Mouse (Mus musculus) gastrocnemius, adult 2 months (tissue): ENCODE data around the gene Dpep1. TPM values are rescaled to one million over a fixed set of nuclear protein-coding genes. Genes with fewer than 3 reads are reported as not detected.
"Not testable (repeated sequence)": the region's sequence is repeated elsewhere in the genome, so short reads cannot be mapped to it uniquely, and the experiment has no call there.

Source experiments
- DNase-seq: peaks from one replicate; pipeline ENCODE4 v3.0.0; 2022
- H3K27ac ChIP-seq: fragments of 200-600 bp; 2 replicates; pipeline ENCODE4 v1.8.1; 2022; ENCODE audit warnings: mild to moderate bottlenecking
- H3K4me3 ChIP-seq: fragments of 200-600 bp; 2 replicates; pipeline ENCODE4 v1.8.1; 2022; ENCODE audit warnings: mild to moderate bottlenecking, moderate library complexity
- CTCF ChIP-seq: fragments of 200-600 bp; IDR thresholded peaks from 2 replicates; pipeline ENCODE4 v1.8.1; 2022; ENCODE audit warnings: antibody characterized with exemption, mild to moderate bottlenecking, moderate library complexity
- intact Hi-C: fragments of 180-260 bp; cut with DNase I; formaldehyde crosslinking; loops from one replicate; pipeline ENCODE4 v1.15.1; 2025
- total RNA-seq, 2 experiments: library from RNA; stranded (reverse); gene quantifications; 2 replicates each; pipeline ENCODE4 v1.2.3; 2021

Gene Dpep1
- total RNA-seq, 2 experiments from 2014 or later, result 13.6 to 16.7 TPM

- TF ChIP-seq CTCF, result no peak
- Histone ChIP-seq H3K27ac (peak overlapping the region; percentile 63), H3K4me3 (no peak overlapping the region)
- intact Hi-C loops, result no loop called here
- DNase-seq, result peak; percentile 82
Measured at GRCm38 (mm10) chr8:123181391-123181790, 4.7 kb upstream of the Dpep1 start.

DNA sequence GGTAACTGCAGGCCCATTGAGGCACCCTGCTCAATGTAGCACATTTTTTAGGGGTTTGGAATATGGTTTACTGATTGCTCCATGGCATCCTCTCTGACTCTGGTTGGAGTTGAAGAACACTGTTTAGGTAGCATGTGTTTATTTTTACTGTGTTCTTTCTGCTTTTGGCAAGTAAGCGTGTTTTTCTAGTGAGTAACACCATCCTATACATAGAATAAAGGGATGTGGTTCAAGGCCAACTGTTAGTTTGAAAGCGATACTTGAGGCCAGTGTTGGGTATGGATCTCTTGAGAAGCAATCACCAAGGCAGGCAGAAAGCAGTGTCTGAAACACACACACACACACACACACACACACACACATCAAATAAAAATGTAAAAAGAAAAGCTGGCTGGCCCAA lies 2.0 kb downstream of the Dpep1 start:
- intact Hi-C loops, result no loop called here
- H3K4me3 ChIP-seq, result peak overlapping the region; percentile 64
- TF ChIP-seq CTCF, result no peak
- DNase-seq, result no peak
- H3K27ac ChIP-seq, result peak overlapping the region; percentile 84

DNA sequence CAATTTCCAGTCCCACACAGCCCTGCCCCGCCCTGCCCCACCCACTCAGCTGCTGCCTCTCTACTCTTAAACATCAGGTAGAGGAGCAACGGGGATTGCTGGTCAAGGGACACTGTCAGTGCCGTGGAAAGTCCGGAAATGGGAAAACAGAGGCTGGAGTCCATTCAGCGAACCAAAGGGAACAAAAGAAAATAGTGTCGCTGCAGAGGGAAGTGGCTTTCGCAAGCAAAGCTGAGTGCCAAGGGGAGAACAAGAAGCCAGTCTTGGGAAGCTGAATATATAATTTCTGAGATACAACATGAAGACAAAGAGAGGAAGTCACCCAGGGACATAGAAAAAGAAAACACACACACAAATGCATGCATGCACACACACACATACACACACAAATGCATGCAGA lies 2.8 kb downstream of the Dpep1 start:
- peak; percentile 21 for DNase-seq
- Histone ChIP-seq H3K4me3 (peak overlapping the region; percentile 64), H3K27ac (peak overlapping the region; percentile 63)
- no peak for TF ChIP-seq CTCF
- intact Hi-C loops, result no loop called here

- intact Hi-C loops, result loop anchor here (2.0 to 10.0 kb wide), 3 partner anchors 46 to 356 kb away; no protein-coding TSS in a partner anchor
- peak; percentile 68 for TF ChIP-seq CTCF
- peak overlapping the region; percentile 45 for H3K4me3 ChIP-seq
Measured at GRCm38 (mm10) chr8:123190678-123191077, 4.6 kb downstream of the Dpep1 start.

DNA sequence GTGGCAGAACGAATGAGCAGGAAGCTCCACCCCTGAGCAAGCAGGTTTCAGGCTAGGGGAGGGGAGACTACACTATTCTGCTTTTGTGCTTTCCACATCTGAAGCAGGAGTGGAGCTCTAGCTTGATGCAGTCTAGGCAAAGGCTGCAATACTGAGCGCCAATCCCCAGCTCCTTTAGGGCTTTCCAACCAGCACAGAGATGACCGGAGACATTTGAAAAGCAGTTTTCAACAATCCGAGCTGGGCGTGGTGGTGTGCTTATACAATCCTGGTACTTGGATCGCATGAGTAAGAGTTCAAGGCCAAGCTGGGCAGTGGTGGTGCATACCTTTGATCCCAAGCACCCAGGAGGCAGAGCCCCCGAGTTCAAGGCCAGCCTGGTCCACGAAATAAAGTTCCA lies 5.9 kb downstream of the Dpep1 start:
- TF ChIP-seq CTCF, result no peak
- H3K27ac ChIP-seq, result no peak overlapping the region
- DNase-seq, result peak; percentile 7
- no peak overlapping the region for H3K4me3 ChIP-seq
- intact Hi-C loops, result loop anchor here (2.0 to 10.0 kb wide), 3 partner anchors 47 to 357 kb away; no protein-coding TSS in a partner anchor

More at GRCm38 (mm10) chr8:123190678-123191077, 4.6 kb downstream of the Dpep1 start:
- peak overlapping the region; percentile 28; the same call in 1 of the 2 replicates for H3K27ac ChIP-seq
- peak; percentile 85 for DNase-seq

DNA sequence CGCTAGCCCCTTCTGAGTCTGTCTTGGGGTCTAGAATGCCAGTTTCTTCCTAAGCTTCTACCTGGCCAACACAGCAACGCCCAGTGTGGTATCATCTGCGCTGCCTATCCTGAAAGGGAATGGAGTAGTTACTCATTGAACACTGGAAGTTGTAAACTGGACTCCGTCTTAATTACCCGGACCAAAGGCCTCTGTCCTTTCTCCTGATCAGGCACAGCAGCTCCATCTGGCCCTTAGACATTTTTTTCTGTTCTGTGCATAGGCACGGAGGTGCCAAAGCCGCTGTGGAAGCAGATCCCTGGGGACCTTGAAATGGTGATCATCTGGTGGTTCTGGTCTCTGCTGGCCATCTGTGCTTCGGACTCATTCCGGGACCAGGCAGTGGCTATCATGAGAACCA lies 7.7 kb downstream of the Dpep1 start:
- peak; percentile 5 for DNase-seq
- no peak for TF ChIP-seq CTCF
- H3K27ac ChIP-seq, result no peak overlapping the region
- no peak overlapping the region for H3K4me3 ChIP-seq
- intact Hi-C loops, result loop anchor here (10.0 kb wide), 1 partner anchor 359 kb away; no protein-coding TSS in a partner anchor

DNA sequence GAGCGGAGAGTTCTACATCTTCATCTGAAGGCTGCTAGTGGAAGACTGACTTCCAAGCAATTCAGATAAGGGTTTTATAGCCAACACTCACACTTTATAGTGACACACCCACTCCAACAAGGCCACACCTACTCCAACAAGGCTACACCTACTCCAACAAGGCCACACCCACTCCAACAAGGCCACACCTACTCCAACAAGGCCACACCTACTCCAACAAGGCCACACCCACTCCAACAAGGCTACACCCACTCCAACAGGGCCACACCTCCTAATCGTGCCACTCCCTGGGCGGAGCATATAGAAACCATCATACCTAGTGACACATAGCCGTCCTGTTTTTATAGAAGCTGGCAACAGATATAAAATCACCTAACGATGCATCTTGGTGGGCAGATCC lies 11.0 kb downstream of the Dpep1 start:
- not testable (repeated sequence) for H3K4me3 ChIP-seq, DNase-seq, H3K27ac ChIP-seq
- intact Hi-C loops, result loop anchor here (10.0 kb wide), 1 partner anchor 362 kb away; no protein-coding TSS in a partner anchor

GRCm38 (mm10) chr8:123199864-123200263 lies 13.8 kb downstream of the Dpep1 start:
- no peak for TF ChIP-seq CTCF
- H3K27ac ChIP-seq, result no peak overlapping the region
- no peak overlapping the region for H3K4me3 ChIP-seq
- intact Hi-C loops, result loop anchor here (10.0 kb wide), 1 partner anchor 365 kb away; no protein-coding TSS in a partner anchor
- DNase-seq, result peak; percentile 14

GRCm38 (mm10) chr8:123202288-123202687 lies 16.2 kb downstream of the Dpep1 start:
- intact Hi-C loops, result no loop called here
- TF ChIP-seq CTCF, result peak; percentile 94
- no peak overlapping the region for H3K4me3 ChIP-seq
- H3K27ac ChIP-seq, result no peak overlapping the region
- DNase-seq, result peak; percentile 69

GRCm38 (mm10) chr8:123203571-123203970 lies 17.5 kb downstream of the Dpep1 start:
- no peak for DNase-seq
- Histone ChIP-seq H3K27ac (no peak overlapping the region), H3K4me3 (no peak overlapping the region)
- intact Hi-C loops, result no loop called here
- TF ChIP-seq CTCF, result no peak

DNA sequence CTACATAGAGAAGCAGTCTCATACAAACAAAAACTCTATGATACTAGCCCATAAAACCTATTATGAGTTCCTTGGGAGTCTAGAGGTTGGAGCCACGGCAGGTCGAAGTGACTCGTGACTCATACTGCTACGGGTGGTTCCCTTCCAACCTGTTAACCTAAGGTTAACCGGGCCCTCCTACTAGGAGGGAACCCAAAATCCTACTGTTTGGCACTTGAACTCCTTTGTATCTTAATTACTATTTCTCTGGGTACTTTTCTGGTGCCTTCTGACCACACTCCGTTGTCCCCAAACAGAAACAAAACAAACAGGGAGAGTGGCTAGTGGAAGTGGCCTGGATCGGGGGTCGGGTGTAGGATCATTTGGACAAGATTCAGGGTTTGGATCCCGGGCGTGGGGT lies 25.8 kb downstream of the Dpep1 start:
- Histone ChIP-seq H3K27ac (peak overlapping the region; percentile 94), H3K4me3 (peak overlapping the region; percentile 81)
- no peak for DNase-seq
- TF ChIP-seq CTCF, result no peak
- intact Hi-C loops, result loop anchor here (5.0 kb wide), 1 partner anchor 110 kb away; the partner anchor contains the start of gene Rpl13

DNA sequence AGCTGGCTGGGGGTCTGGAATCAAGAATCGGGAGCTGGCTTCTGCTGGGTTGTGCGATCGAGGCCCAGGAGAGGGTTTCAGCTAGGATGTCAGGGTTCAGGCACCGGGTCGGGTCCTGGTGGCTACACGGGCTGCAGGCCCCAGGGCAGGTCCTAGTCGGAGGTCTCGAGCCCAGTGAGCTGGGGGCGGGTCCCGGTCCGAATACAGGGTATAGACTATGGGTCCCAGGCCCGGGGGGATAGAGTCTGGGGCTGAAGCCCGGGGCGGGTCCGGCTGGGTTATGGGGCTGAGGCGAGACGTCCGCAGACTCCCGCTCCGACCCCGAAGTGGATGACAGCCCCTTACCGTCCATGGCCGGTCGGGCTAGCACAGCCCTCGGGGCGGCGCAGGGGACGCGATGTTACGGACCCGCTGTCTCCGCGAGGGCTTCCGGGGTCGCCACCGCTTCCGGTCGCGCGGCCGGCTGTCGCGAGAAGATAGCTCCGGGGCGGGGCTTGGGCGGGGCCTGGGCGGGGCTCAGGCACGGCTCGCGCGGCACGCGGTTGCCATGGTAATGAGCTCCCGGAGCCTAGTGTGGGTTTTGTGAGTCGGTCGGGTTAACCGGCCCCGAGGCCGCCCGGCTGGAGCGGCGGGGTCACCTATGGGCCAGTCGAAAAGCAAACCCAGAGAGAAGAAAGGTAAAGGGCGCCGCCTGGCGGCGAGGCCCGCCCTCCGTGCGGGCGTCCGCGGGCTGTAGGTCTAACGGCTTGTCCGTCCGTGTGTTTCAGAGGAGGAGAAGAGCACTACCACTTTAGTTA lies 26.5 kb downstream of the Dpep1 start, which contains the start of the genes Chmp1a and Spata33:
Chmp1a (minus strand) TSS at position 443 of the 797 bp plus-strand sequence.
Spata33 (plus strand) TSS at position 512 of the 797 bp plus-strand sequence.
- Histone ChIP-seq H3K27ac (peak within 1 kb of the TSS; percentile 94), H3K4me3 (peak within 1 kb of the TSS; percentile 81)
- TF ChIP-seq CTCF, result peak; percentile 95
- peak; percentile 91 for DNase-seq
- intact Hi-C loops, result loop anchor here (5.0 kb wide), 1 partner anchor 110 kb away; the partner anchor contains the start of gene Rpl13
